Mouse (Mus musculus) ES-Bruce4 (cell line): ENCODE measurements at regions not wholly inside any gene's neighbourhood (a gene's known extent, or its start where the extent isn't known, plus 50 kb on each side); places are given as distances from the start of the nearest gene placed in this dataset.

Source experiments
- CTCF ChIP-seq: IDR thresholded peaks from one replicate; pipeline ENCODE4 v1.8.1; 2011; ENCODE audit warnings: low read depth, low read length
- EP300 ChIP-seq: IDR thresholded peaks from 2 replicates; pipeline ENCODE4 v1.6.1; 2011; ENCODE audit warnings: low read depth, low read length; ENCODE audit not compliant: insufficient read depth

GRCm38 (mm10) chr11:91098186-91098585, 410.0 kb upstream of the Tom1l1 start:
- TF ChIP-seq CTCF (no peak), EP300 (no peak)
